Mouse (Mus musculus) bone marrow macrophage, adult 2 months (primary cell): ENCODE measurements around the gene Nkx2-3. TPM values are rescaled to one million over a fixed set of nuclear protein-coding genes. Genes with fewer than 3 reads are reported as not detected.

Experiments
- H3K27ac ChIP-seq: 2 replicates; pipeline ENCODE4 v1.5.1; 2012; ENCODE audit warnings: low read depth, low read length; ENCODE audit not compliant: insufficient read depth
- H3K4me1 ChIP-seq: 2 replicates; pipeline ENCODE4 v1.6.1; 2012; ENCODE audit warnings: low read length; ENCODE audit not compliant: control insufficient read depth, insufficient read depth
- H3K4me3 ChIP-seq: 2 replicates; pipeline ENCODE4 v1.5.1; 2012; ENCODE audit warnings: mild to moderate bottlenecking, low read length, moderate library complexity; ENCODE audit not compliant: insufficient read depth
- CTCF ChIP-seq: IDR thresholded peaks from 2 replicates; pipeline ENCODE4 v1.5.1; 2012; ENCODE audit warnings: low read depth, mild to moderate bottlenecking, low read length, moderate library complexity
- POLR2A ChIP-seq: IDR thresholded peaks from 2 replicates; pipeline ENCODE4 v1.6.1; 2012; ENCODE audit warnings: mild to moderate bottlenecking, low read depth, low read length, borderline replicate concordance
- polyA plus RNA-seq: library from polyadenylated mRNA; stranded (reverse); fragments of >200 nt; gene quantifications from 2 replicates; pipeline ENCODE4 v1.2.4, GENCODE M21; 2012; ENCODE audit not compliant: missing spikeins, insufficient read depth, insufficient read length

Nkx2-3 gene
- polyA plus RNA-seq, 1 experiment, result not detected

GRCm38 (mm10) chr19:43604492-43605120 is 7.5 kb upstream of the Nkx2-3 start:
- H3K4me3 ChIP-seq, result no peak overlapping the region
- no peak for TF ChIP-seq POLR2A
- TF ChIP-seq CTCF, result no peak
- H3K27ac ChIP-seq, result no peak overlapping the region
- no peaks in the 10 kb centered on the region for H3K4me1 ChIP-seq

DNA sequence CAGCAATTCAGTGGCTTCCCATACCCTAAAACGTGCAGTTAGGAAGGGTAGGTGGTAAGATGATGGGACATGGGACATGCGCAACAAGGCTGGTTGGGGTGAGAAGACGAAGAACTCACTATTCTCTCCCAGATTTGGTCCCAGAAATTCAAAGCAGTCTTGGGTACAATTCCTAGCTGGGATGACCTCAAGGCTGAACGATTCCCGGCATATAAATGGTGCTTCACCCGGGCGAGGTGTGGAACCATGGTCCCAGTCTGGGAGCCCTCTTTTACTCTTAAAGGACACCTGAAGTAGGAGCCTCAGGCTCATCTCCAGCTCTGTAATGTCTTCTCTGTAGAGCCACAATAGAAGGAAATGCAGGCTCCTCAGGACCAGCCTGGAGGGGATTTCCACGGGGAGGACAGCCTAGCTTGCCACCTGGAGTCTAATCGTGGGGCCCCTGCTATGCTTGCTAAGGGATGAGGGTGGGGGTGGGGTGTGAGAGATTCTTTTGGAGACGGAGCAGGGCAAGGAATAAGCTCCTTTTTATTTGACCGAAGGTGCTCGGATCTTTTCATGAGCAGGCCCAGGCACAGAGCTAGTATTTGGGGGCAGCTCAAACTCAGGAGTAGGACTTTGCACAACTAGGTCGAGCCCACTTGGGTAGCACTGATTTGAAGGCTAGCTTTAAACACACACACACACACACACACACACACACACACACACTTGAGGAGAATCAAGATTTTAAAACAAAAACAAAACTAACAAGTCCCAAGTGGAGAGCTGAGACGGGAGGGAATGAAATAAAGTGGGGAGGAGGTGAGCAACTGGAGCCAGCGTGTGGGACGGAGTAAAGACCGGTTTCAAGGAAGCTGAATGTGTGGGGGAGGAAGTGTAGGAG is 6.2 kb upstream of the Nkx2-3 start:
- Histone ChIP-seq H3K4me1 (no peaks in the 10 kb centered on the region; the same call in 1 of the 2 replicates), H3K27ac (no peak overlapping the region), H3K4me3 (no peak overlapping the region)
- TF ChIP-seq POLR2A, result no peak
- no peak for TF ChIP-seq CTCF

GRCm38 (mm10) chr19:43606552-43607530 is 5.3 kb upstream of the Nkx2-3 start:
- H3K4me3 ChIP-seq, result no peak overlapping the region
- no peaks in the 10 kb centered on the region; the same call in 1 of the 2 replicates for H3K4me1 ChIP-seq
- no peak for TF ChIP-seq POLR2A
- no peak for TF ChIP-seq CTCF
- no peak overlapping the region for H3K27ac ChIP-seq

GRCm38 (mm10) chr19:43607842-43608680 is 4.1 kb upstream of the Nkx2-3 start:
- TF ChIP-seq POLR2A, result no peak
- no peak for TF ChIP-seq CTCF
- no peak overlapping the region for H3K4me3 ChIP-seq
- no peaks in the 10 kb centered on the region; the same call in 1 of the 2 replicates for H3K4me1 ChIP-seq
- no peak overlapping the region for H3K27ac ChIP-seq

DNA sequence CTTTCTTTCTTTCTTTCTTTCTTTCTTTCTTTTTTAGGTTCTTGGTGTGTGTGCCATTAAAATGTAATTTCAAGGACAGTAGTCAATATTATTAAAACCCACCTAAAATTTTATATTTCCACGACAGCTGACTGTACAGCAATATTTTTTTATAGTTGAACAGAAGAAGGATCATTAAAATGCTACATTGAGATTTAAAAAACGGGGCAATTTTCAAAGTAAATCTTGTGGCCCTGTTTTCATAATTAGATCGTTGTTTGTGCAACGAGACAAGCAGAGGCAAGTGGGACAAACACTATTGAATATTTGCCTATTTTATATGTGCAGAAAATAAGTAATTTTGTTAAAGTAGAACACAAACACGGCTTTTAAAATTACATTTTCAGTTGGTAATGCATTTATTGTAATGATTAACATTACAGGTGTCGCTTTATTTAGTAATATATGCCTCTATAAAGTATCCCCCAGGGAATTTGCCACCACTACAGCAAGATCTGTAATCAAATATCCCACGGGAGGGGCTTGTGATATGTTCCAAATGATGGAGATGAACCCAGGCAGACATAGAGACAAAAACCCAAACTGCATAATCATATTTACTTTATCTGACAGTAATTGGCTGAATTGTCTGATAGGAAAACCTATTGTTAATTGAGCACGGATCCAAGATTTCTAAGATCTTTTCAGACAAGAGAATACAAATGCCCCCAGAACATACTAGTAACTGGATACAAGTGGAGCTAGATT is 3.2 kb upstream of the Nkx2-3 start:
- Histone ChIP-seq H3K4me3 (no peak overlapping the region), H3K4me1 (no peaks in the 10 kb centered on the region; the same call in 1 of the 2 replicates), H3K27ac (no peak overlapping the region)
- TF ChIP-seq CTCF (no peak), POLR2A (no peak)

DNA sequence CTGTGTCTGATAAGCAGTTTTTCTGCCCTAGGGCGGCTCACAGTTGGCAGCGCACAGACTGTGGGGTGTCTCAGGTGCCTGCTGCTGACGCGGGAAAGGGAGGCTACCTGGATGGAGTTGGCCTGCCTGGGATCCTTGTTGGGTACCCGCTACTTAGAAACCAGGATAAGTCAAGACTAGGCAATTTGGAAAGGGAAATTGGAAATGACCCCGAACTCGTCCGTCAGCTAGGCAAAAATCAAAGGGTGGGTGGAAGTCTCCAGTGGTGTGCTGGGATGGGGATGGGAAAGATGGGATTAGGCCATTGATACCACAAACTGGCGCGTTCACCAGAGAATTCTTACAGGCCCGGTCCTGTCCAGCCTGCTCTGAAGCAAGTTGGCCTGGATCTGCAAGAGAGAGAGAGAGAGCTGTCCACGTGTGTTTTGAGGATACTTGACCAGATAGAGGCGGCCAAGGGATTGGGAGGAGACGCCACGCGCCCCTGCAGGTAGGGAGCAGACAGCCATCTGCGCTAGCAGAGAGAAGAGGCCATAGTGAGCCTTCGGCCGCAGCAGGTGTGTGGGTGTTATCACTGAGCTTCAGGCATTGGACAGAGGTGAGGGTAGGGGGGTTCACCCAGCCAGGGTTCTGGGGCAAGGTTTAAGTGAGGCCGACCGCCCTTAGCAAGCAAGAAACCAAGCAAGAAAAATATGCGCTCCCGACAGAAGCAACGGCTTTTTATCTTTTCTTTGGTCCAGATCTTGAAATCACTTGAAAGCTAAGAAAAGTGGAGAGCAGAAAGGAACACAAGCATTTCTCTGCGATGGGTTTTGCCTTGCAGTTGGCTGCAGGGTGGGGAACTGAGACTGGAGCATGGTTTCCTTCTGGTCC is 2.4 kb upstream of the Nkx2-3 start:
- no peak for TF ChIP-seq CTCF
- no peak for TF ChIP-seq POLR2A
- Histone ChIP-seq H3K27ac (no peak overlapping the region), H3K4me1 (no peaks in the 10 kb centered on the region; the same call in 1 of the 2 replicates), H3K4me3 (no peak overlapping the region)

GRCm38 (mm10) chr19:43610341-43610848 is 1.7 kb upstream of the Nkx2-3 start:
- H3K4me1 ChIP-seq, result no peaks in the 10 kb centered on the region; the same call in 1 of the 2 replicates
- H3K4me3 ChIP-seq, result no peak overlapping the region
- no peak for TF ChIP-seq CTCF
- no peak for TF ChIP-seq POLR2A
- no peak overlapping the region for H3K27ac ChIP-seq
